Mouse (Mus musculus) cerebellum, adult 11 months (tissue): Measurements from ENCODE around the gene Mmp27.
A peak's percentile ranks its signal among the peaks of the same experiment; 100 is the strongest.

Experiments
- DNase-seq: peaks from one replicate; pipeline ENCODE4 v3.0.0; 2022

The Mmp27 gene

GRCm38 (mm10) chr9:7571162-7571561, at the start of gene Mmp27:
Gene Mmp27 (plus strand): TSS chr9:7571396.
- no peak for DNase-seq

GRCm38 (mm10) chr9:7526255-7526940, 44.8 kb upstream of the Mmp27 start:
- no peak for DNase-seq

- no peak for DNase-seq
Observed at GRCm38 (mm10) chr9:7542763-7543162, 28.4 kb upstream of the Mmp27 start.

- DNase-seq, result no peak
Observed at GRCm38 (mm10) chr9:7544923-7545457, 26.2 kb upstream of the Mmp27 start.

GRCm38 (mm10) chr9:7545471-7545870, 25.7 kb upstream of the Mmp27 start:
- no peak for DNase-seq

- no peak for DNase-seq
Observed at GRCm38 (mm10) chr9:7545920-7546319, 25.3 kb upstream of the Mmp27 start.

GRCm38 (mm10) chr9:7551943-7552342, 19.3 kb upstream of the Mmp27 start:
- DNase-seq, result no peak

GRCm38 (mm10) chr9:7553536-7553935, 17.7 kb upstream of the Mmp27 start:
- no peak for DNase-seq

- DNase-seq, result no peak
Observed at GRCm38 (mm10) chr9:7554382-7554781, 16.8 kb upstream of the Mmp27 start.

GRCm38 (mm10) chr9:7558221-7559017, 12.8 kb upstream of the Mmp27 start, which contains the start of gene Mmp8:
Gene Mmp8 (plus strand): TSS chr9:7558456.
- no peak for DNase-seq

- no peak for DNase-seq
Observed at GRCm38 (mm10) chr9:7560026-7560425, 11.2 kb upstream of the Mmp27 start.

GRCm38 (mm10) chr9:7567376-7567775, 3.8 kb upstream of the Mmp27 start:
- no peak for DNase-seq

- no peak for DNase-seq
Observed at GRCm38 (mm10) chr9:7567923-7568322, 3.3 kb upstream of the Mmp27 start.

- no peak for DNase-seq
Observed at GRCm38 (mm10) chr9:7570485-7570884, 711 bp upstream of the Mmp27 start.

GRCm38 (mm10) chr9:7572188-7572587, 992 bp downstream of the Mmp27 start:
- DNase-seq, result no peak

GRCm38 (mm10) chr9:7572663-7573308, 1.6 kb downstream of the Mmp27 start:
- DNase-seq, result no peak

GRCm38 (mm10) chr9:7575526-7575925, 4.3 kb downstream of the Mmp27 start:
- no peak for DNase-seq

GRCm38 (mm10) chr9:7577371-7577770, 6.2 kb downstream of the Mmp27 start:
- DNase-seq, result no peak

GRCm38 (mm10) chr9:7590063-7590462, 18.9 kb downstream of the Mmp27 start:
- no peak for DNase-seq

GRCm38 (mm10) chr9:7593272-7593812, 22.1 kb downstream of the Mmp27 start:
- DNase-seq, result no peak

GRCm38 (mm10) chr9:7594816-7595540, 23.8 kb downstream of the Mmp27 start:
- DNase-seq, result peak; percentile 64

- DNase-seq, result peak; percentile 29
Observed at GRCm38 (mm10) chr9:7602982-7603742, 32.0 kb downstream of the Mmp27 start.
